Mouse (Mus musculus) liver, embryonic 14.5 days (tissue): ENCODE results near the gene Mcmbp. TPM values are rescaled to one million over a fixed set of nuclear protein-coding genes. Genes with fewer than 3 reads are reported as not detected.

ENCODE experiments used
- ATAC-seq: fragments of 200-750 bp; cut with Nextera tagmentation; 2 replicates; pipeline ENCODE4 v1.8.0; 2017; ENCODE audit warnings: moderate number of reproducible peaks, mild to moderate bottlenecking, moderate library complexity; ENCODE audit not compliant: insufficient read depth
- DNase-seq, 3 experiments: peaks; one replicate each; pipeline ENCODE4 v3.0.0-alpha.2; 2012 to 2013; ENCODE audit warnings: low read depth in 3 of 3, low spot score in 3 of 3
- H3K27ac ChIP-seq: fragments of 300-500 bp; sonication (generic); 2 replicates; pipeline ENCODE4 v1.5.1; 2014; ENCODE audit warnings: moderate library complexity, mild to moderate bottlenecking, control low read depth, inconsistent platforms
- H3K27me3 ChIP-seq: fragments of 300-500 bp; sonication (generic); 2 replicates; pipeline ENCODE4 v1.6.1; 2014; ENCODE audit warnings: mild to moderate bottlenecking, low read length, moderate library complexity; ENCODE audit not compliant: control insufficient read depth, insufficient read depth
- H3K36me3 ChIP-seq: fragments of 300-500 bp; sonication (generic); replicated peaks from 2 replicates; pipeline ENCODE4 v1.6.1; 2014; ENCODE audit warnings: low read depth; ENCODE audit not compliant: control insufficient read depth, insufficient read depth
- H3K4me1 ChIP-seq, 2 experiments: fragments of 200-500 bp in 1 of 2; fragments of 300-500 bp in 1 of 2; sonication (generic) in 1 of 2; replicated peaks; 2 replicates each; pipeline ENCODE4 v1.6.1; 2012 to 2014; ENCODE audit warnings: antibody characterized with exemption in 1 of 2, inconsistent platforms in 1 of 2, low read length in 1 of 2; ENCODE audit not compliant: control insufficient read depth in 2 of 2, insufficient read depth in 2 of 2
- H3K4me2 ChIP-seq: fragments of 300-500 bp; sonication (generic); 2 replicates; pipeline ENCODE4 v1.6.1; 2014; ENCODE audit warnings: low read depth, mild to moderate bottlenecking, control low read depth, moderate library complexity
- H3K4me3 ChIP-seq, 2 experiments: fragments of 200-500 bp in 1 of 2; fragments of 300-500 bp in 1 of 2; sonication (generic) in 1 of 2; 2 replicates each; pipeline ENCODE4 v1.5.1; 2012 to 2014; ENCODE audit warnings: low read depth in 2 of 2, low read length in 2 of 2, mild to moderate bottlenecking in 2 of 2, control low read depth in 1 of 2, inconsistent platforms in 1 of 2, moderate library complexity in 1 of 2; ENCODE audit not compliant: insufficient read depth in 1 of 2
- H3K9ac ChIP-seq: fragments of 300-500 bp; sonication (generic); replicated peaks from 2 replicates; pipeline ENCODE4 v1.6.1; 2014; ENCODE audit warnings: mild to moderate bottlenecking, control low read depth, moderate library complexity
- H3K9me3 ChIP-seq: fragments of 300-500 bp; sonication (generic); 2 replicates; pipeline ENCODE4 v1.6.1; 2016; ENCODE audit warnings: low read length, mixed read lengths; ENCODE audit not compliant: control insufficient read depth
- CTCF ChIP-seq: IDR thresholded peaks from 2 replicates; pipeline ENCODE4 v1.5.1; 2016; ENCODE audit warnings: antibody characterized with exemption, low read depth, control low read depth
- EP300 ChIP-seq: IDR thresholded peaks from 2 replicates; pipeline ENCODE4 v1.6.1; 2016; ENCODE audit warnings: antibody characterized with exemption, low read depth
- WGBS: fragments of 180-500 bp; shearing (Covaris S2); extraction: QIAGEN DNeasy Blood & Tissue Kit; methylation state at CpG from one replicate; pipeline ENCODE4 v1.1.7; 2014; ENCODE audit not compliant: insufficient replicate concordance; 5-methylcytosine and 5-hydroxymethylcytosine counted together
- polyA plus RNA-seq, 2 experiments: library from polyadenylated mRNA; depleted of rRNA in 1 of 2; stranded (reverse) in 1 of 2; unstranded in 1 of 2; fragments of >200 nt; fragmentation: Nextera tagmentation in 1 of 2; extraction: Ambion mirVana in 1 of 2; gene quantifications; 2 replicates each; pipeline versions ENCODE4 v1.2.1 to v1.2.3; 2012 to 2014

Gene Mcmbp
- polyA plus RNA-seq, 2 experiments: 12.6 to 22.0 TPM

GRCm38 (mm10) chr7:128748758-128749157, 8.5 kb upstream of the Mcmbp start:
- DNase-seq (peak; percentile 56 to 81 (median 77)), ATAC-seq (peak; percentile 60)
- Histone ChIP-seq H3K9ac (peak overlapping the region; percentile 27; the same call in 1 of the 2 replicates), H3K27me3 (no peaks in the 10 kb centered on the region), H3K9me3 (no peaks in the 10 kb centered on the region), H3K4me2 (peak overlapping the region; percentile 57), H3K36me3 (peaks cover 33% of the 10 kb centered on the region), H3K27ac (peak overlapping the region; percentile 44), H3K4me1 (peaks cover 38 to 39% of the 10 kb centered on the region in 2 experiments), H3K4me3 (0 out of 4 replicates have a peak overlapping the region, but pooled peaks of 1 of the 2 experiments have one; percentile 10)
- TF ChIP-seq EP300 (peak; percentile 52; the same call in 1 of the 2 replicates), CTCF (no peak)
- 7% methylated on average over 3 of the region's 3 CpGs for WGBS

GRCm38 (mm10) chr7:128746151-128746550, 5.9 kb upstream of the Mcmbp start:
- no peaks in the 10 kb centered on the region for H3K27me3 ChIP-seq
- ATAC-seq: no peak
- peaks cover 13% of the 10 kb centered on the region for H3K36me3 ChIP-seq
- H3K4me3 ChIP-seq: peak overlapping the region; percentile 77 to 82
- H3K27ac ChIP-seq: no peak overlapping the region
- 83% methylated on average over 10 of the region's 10 CpGs for WGBS
- TF ChIP-seq EP300 (no peak), CTCF (no peak)
- peaks cover 38 to 39% of the 10 kb centered on the region in 2 experiments for H3K4me1 ChIP-seq
- H3K4me2 ChIP-seq: peak overlapping the region; percentile 78
- no peak for DNase-seq
- peak overlapping the region; percentile 76 for H3K9ac ChIP-seq
- H3K9me3 ChIP-seq: no peaks in the 10 kb centered on the region

DNA sequence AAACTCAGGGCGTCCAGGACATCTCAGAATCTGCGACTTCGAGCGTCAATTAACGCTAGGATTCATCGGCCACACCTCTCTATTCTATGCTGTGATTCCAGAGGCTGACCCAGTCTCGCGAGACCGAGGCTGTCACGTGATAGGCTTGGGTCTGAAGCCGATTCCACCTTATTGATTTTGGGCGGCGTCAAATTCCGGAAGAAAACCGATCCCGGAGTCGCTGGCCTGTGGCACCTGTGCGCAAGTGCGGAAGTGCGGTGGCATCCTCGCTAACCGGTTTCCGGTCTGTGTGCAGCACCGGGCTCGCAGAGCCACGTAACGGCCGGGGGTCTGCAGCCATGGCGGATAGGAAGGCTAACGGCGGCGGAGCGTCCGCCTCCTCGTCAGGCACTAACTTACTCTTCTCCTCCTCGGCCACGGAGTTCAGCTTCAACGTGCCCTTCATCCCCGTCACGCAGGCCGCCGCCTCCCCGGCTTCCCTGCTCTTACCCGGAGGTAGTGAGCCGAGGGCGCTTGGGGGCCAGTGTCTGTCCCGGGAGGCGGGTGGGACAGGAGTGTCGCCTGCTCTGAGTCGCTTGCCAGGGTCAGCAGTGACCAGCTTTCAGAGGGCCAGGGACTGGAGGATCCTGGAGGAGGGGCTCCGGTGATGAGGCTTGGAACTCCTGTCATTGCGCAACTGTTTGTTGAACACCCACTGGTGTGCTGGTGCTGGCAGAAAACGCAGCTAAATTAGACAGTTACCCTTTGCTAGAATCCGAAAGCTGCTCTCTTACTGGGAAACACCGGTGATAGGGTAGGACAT, 4.6 kb upstream of the Mcmbp start, which contains the start of gene Sec23ip:
Sec23ip (plus strand) TSS at position 260 of the 802 bp plus-strand sequence.
- peaks cover under 1% of the 10 kb centered on the region for H3K36me3 ChIP-seq
- TF ChIP-seq EP300 (peak; percentile 77), CTCF (no peak)
- peak within 1 kb of the TSS; percentile 16; the same call in 1 of the 2 replicates for H3K27ac ChIP-seq
- peak within 1 kb of the TSS; percentile 76 for H3K9ac ChIP-seq
- peak within 1 kb of the TSS; percentile 77 to 82 for H3K4me3 ChIP-seq
- peak within 1 kb of the TSS; percentile 78 for H3K4me2 ChIP-seq
- DNase-seq: peak; percentile 97
- no peaks in the 10 kb centered on the region for H3K27me3 ChIP-seq
- under 1% methylated on average over 55 of the region's 55 CpGs for WGBS
- H3K4me1 ChIP-seq: peaks cover 43 to 44% of the 10 kb centered on the region in 2 experiments
- no peaks in the 10 kb centered on the region for H3K9me3 ChIP-seq
- peak; percentile 79 for ATAC-seq

- TF ChIP-seq EP300: no peak
- H3K4me3 ChIP-seq: no peak overlapping the region
- WGBS: 20% methylated on average over 2 of the region's 2 CpGs
- peak overlapping the region; percentile 78 for H3K4me2 ChIP-seq
- H3K27me3 ChIP-seq: no peaks in the 10 kb centered on the region
- peaks cover 40 to 43% of the 10 kb centered on the region in 2 experiments for H3K4me1 ChIP-seq
- ATAC-seq: no peak
- H3K9me3 ChIP-seq: no peaks in the 10 kb centered on the region
- H3K9ac ChIP-seq: no peak overlapping the region
- DNase-seq: no peak
- H3K27ac ChIP-seq: no peak overlapping the region
- no peaks in the 10 kb centered on the region; the same call in 1 of the 2 replicates for H3K36me3 ChIP-seq
Measured at GRCm38 (mm10) chr7:128743898-128744297, 3.6 kb upstream of the Mcmbp start.
